Mouse (Mus musculus) heart, postnatal 0 days (tissue): ENCODE results near the gene Cnnm3.

ENCODE experiments used
- CTCF ChIP-seq: IDR thresholded peaks from 2 replicates; pipeline ENCODE4 v1.5.1; 2016; ENCODE audit warnings: antibody characterized with exemption, control low read depth, low read depth
- EP300 ChIP-seq: IDR thresholded peaks from 2 replicates; pipeline ENCODE4 v1.6.1; 2016; ENCODE audit warnings: antibody characterized with exemption, low read depth

DNA sequence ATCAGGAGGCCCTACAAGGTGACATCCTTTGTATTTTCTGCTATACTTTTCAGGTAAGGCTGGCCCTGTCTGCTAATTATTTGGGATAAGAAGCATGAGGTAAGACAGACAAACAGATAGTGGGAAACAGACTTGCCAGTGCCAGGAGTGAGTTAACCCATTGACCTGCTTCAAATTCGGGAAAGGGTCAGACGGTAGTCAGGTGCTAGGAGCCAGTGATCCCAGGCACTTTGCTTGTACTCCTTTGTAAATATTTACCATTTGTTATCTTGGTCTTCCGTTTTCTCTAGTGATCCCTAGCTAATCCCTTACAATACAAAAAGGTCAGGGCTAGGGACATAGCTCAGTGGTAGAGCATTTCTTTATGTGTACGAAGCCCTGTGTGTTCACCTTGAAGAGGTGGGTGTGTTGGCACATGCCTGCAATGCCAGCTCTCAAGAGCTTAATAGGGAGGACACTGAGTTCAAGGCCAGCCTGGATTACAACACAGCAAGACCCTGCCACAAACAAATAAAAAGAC is 46.0 kb upstream of the Cnnm3 start:
- TF ChIP-seq CTCF = no peak
- TF ChIP-seq EP300 = no peak
